15 mouse cellular contexts compared by ENCODE assay signal in the genomic region with DNA sequence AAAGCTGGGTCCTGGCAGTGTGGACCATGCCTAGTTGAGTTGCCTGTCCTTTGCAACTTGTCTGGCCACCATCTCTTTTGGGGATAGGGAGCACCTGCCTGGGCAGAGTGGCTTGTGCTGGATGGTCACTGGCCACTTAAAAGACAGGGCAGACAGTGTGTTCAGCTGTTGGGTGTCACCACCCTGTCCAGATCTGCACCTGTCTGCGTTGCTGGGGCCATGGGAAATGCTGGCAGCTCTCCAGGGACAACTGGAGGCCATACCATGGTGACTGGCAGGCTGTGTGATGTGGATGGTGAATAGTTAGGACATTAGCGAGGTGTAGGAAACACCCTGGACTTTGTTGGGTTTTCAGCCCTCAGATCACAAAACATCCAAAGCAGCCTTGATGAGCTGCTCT. TPM values are rescaled to one million over a fixed set of nuclear protein-coding genes. Genes with fewer than 3 reads are reported as not detected.
DNase-seq lines count a peak whose midpoint lies in the region; ATAC-seq and TF ChIP-seq lines count a peak whose summit lies in the region.
"Had no signal": no experiment of that assay in that cellular context is flagged by ENCODE, and none has a peak within 500 bp of the region (broad histone marks: within the 10 kb centered on the region; RNA-seq: fewer than 3 reads in every experiment).

No protein-coding gene starts in this region.

- no peak overlapping the region for H3ac ChIP-seq in C2C12 (ENCODE audit: control insufficient read depth, insufficient read length, low read depth)

- H3K9ac ChIP-seq in hindbrain, embryonic 12.5 days = no peak overlapping the region
- H3K9ac ChIP-seq in limb, embryonic 12.5 days (replicated peaks) = peak overlapping the region; percentile 27; the same call in 1 of the 2 replicates
- H3K9ac ChIP-seq: embryonic facial prominence, embryonic 15.5 days had no signal

- peak overlapping the region; percentile 20; the same call in 1 of the 2 replicates for H3K4me3 ChIP-seq in hindbrain, embryonic 10.5 days
- H3K4me3 ChIP-seq in hindbrain, embryonic 12.5 days = no peak overlapping the region
- H3K4me3 ChIP-seq in C2C12 (ENCODE audit: insufficient read depth, poor library complexity, severe bottlenecking) = no peak overlapping the region
- H3K4me3 ChIP-seq in limb, embryonic 12.5 days (replicated peaks) = no peak overlapping the region
- H3K4me3 ChIP-seq in thymus, adult 2 months (ENCODE audit: control insufficient read depth, insufficient read depth, low read length) = no peak overlapping the region
- H3K4me3 ChIP-seq: embryonic facial prominence, embryonic 15.5 days had no signal

- H3K9me3 ChIP-seq in hindbrain, embryonic 10.5 days = no peaks in the 10 kb centered on the region
- H3K9me3 ChIP-seq in hindbrain, embryonic 12.5 days (replicated peaks) = no peaks in the 10 kb centered on the region
- no peaks in the 10 kb centered on the region for H3K9me3 ChIP-seq in limb, embryonic 12.5 days
- H3K9me3 ChIP-seq: embryonic facial prominence, embryonic 15.5 days had no signal

- peaks cover 80% of the 10 kb centered on the region for H3K36me3 ChIP-seq in hindbrain, embryonic 10.5 days
- H3K36me3 ChIP-seq in hindbrain, embryonic 12.5 days = peaks cover 56% of the 10 kb centered on the region
- H3K36me3 ChIP-seq in C2C12 (ENCODE audit: control insufficient read depth, insufficient read depth) = peaks cover 60% of the 10 kb centered on the region
- H3K36me3 ChIP-seq in limb, embryonic 12.5 days = peaks cover 72% of the 10 kb centered on the region
- H3K36me3 ChIP-seq in thymus, adult 2 months (ENCODE audit: control insufficient read depth, insufficient read depth, low read length) = no peaks in the 10 kb centered on the region

- H3K27ac ChIP-seq in hindbrain, embryonic 10.5 days = no peak overlapping the region
- no peak overlapping the region for H3K27ac ChIP-seq in hindbrain, embryonic 12.5 days
- H3K27ac ChIP-seq in limb, embryonic 12.5 days = no peak overlapping the region
- H3K27ac ChIP-seq in thymus, adult 2 months (ENCODE audit: control insufficient read depth, insufficient read depth, low read length) = no peak overlapping the region
- H3K27ac ChIP-seq: embryonic facial prominence, embryonic 15.5 days had no signal

- no peak for TF ChIP-seq POLR2A in thymus, adult 2 months (IDR thresholded peaks at IDR 0.05; ENCODE audit: control insufficient read depth, extremely low read depth, insufficient read depth, low read length, poor library complexity)

- peak; percentile 49 for DNase-seq in cerebellum, adult 9-11 months
- no peak for DNase-seq in cerebellum, adult 11 months
- DNase-seq in hindbrain, embryonic 10.5 days (ENCODE audit: low spot score) = no peak
- DNase-seq in thymus, adult 2 months = no peak
- no peak for DNase-seq in layer of hippocampus, adult 8-10 months (ENCODE audit: low spot score in 2 of 2)
- DNase-seq: cerebellum, postnatal 14 days; kidney, adult 18-20 months; layer of hippocampus, adult 9-11 months; left cerebral cortex, postnatal 4 days; thymus, postnatal 25 days had no signal

- ATAC-seq in hindbrain, embryonic 12.5 days (ENCODE audit: low FRiP score) = no peak
- no peak for ATAC-seq in limb, embryonic 12.5 days (ENCODE audit: insufficient number of reproducible peaks, insufficient read depth, low FRiP score, low TSS enrichment, low read depth)
- ATAC-seq: activated CD4-positive, CD25-positive, alpha-beta regulatory T cell, adult 4 months had no signal

- TF ChIP-seq CTCF in C2C12 (IDR thresholded peaks at IDR 0.05; ENCODE audit: control insufficient read depth, insufficient read depth, insufficient read length) = no peak
- TF ChIP-seq CTCF in thymus, adult 2 months (IDR thresholded peaks at IDR 0.05; ENCODE audit: borderline replicate concordance, control insufficient read depth, extremely low read depth, insufficient read depth, low read length, poor library complexity) = no peak

- H3K79me2 ChIP-seq in C2C12 (ENCODE audit: control insufficient read depth, insufficient read depth) = peaks cover 96% of the 10 kb centered on the region

- H3K27me3 ChIP-seq in hindbrain, embryonic 10.5 days (ENCODE audit: insufficient read depth, poor library complexity, severe bottlenecking) = no peaks in the 10 kb centered on the region
- H3K27me3 ChIP-seq in hindbrain, embryonic 12.5 days = no peaks in the 10 kb centered on the region
- no peaks in the 10 kb centered on the region for H3K27me3 ChIP-seq in C2C12 (ENCODE audit: control insufficient read depth, insufficient read depth, insufficient read length)
- no peaks in the 10 kb centered on the region for H3K27me3 ChIP-seq in limb, embryonic 12.5 days
- no peaks in the 10 kb centered on the region for H3K27me3 ChIP-seq in thymus, adult 2 months (ENCODE audit: control insufficient read depth, insufficient read depth, low read length)
- H3K27me3 ChIP-seq: embryonic facial prominence, embryonic 15.5 days had no signal

- 97% methylated on average over 2 of the region's 2 CpGs for WGBS in hindbrain, embryonic 10.5 days
- WGBS in hindbrain, embryonic 12.5 days = 82% methylated on average over 2 of the region's 2 CpGs
- 89% methylated on average over 2 of the region's 2 CpGs for WGBS in limb, embryonic 12.5 days
- 81% methylated on average over 2 of the region's 2 CpGs for WGBS in thymus, adult 2 months

- no peak overlapping the region for H3K4me2 ChIP-seq in hindbrain, embryonic 12.5 days (replicated peaks)
- no peak overlapping the region for H3K4me2 ChIP-seq in limb, embryonic 12.5 days
- H3K4me2 ChIP-seq: embryonic facial prominence, embryonic 15.5 days had no signal

- H3K4me1 ChIP-seq in hindbrain, embryonic 10.5 days (replicated peaks) = peaks cover 45% of the 10 kb centered on the region
- peaks cover 33% of the 10 kb centered on the region for H3K4me1 ChIP-seq in hindbrain, embryonic 12.5 days
- peaks cover 29% of the 10 kb centered on the region for H3K4me1 ChIP-seq in limb, embryonic 12.5 days (replicated peaks)
- H3K4me1 ChIP-seq in thymus, adult 2 months (replicated peaks; ENCODE audit: control insufficient read depth, insufficient read depth, low read length) = peaks cover 25% of the 10 kb centered on the region

- peaks cover 92% of the 10 kb centered on the region for H3K79me3 ChIP-seq in C2C12 (ENCODE audit: low read depth)

TF ChIP-seq in C2C12, 6 proteins besides CTCF, POLR2A, EP300 and RAD21:
- peak; percentile 21 for TF ChIP-seq MYOD1 (IDR thresholded peaks at IDR 0.05; ENCODE audit: control insufficient read depth, insufficient read length, low read depth)
- TF ChIP-seq MYOG (IDR thresholded peaks at IDR 0.05; ENCODE audit: control insufficient read depth, extremely low read depth, insufficient read length) = no peak

RNA-seq across cellular contexts. Expression of gene Stk11, which starts 4.5 kb away (rescaled TPM):
- polyA plus RNA-seq in hindbrain, embryonic 10.5 days (2016; fragmentation: Nextera tagmentation; extraction: Ambion mirVana) = 18.5 and 21.1 TPM in 2 replicates
- polyA plus RNA-seq in hindbrain, embryonic 12.5 days (2016; fragmentation: Nextera tagmentation; extraction: Ambion mirVana) = 13.1 and 16.1 TPM in 2 replicates
- polyA plus RNA-seq in C2C12 (2012; fragmentation: generic; extraction: Trizol) = 106 TPM
- 16.1 and 18.1 TPM in 2 replicates for polyA plus RNA-seq in limb, embryonic 12.5 days (2016; fragmentation: Nextera tagmentation; extraction: Ambion mirVana)
- polyA plus RNA-seq in thymus, adult 2 months (2012; rRNA removed) = 265 and 270 TPM in 2 replicates
- 100 to 1,000 TPM in 1 of 4 experiments, 10 to 100 TPM in 3; 94.2 to 111 (median 96.5) TPM for total RNA-seq in layer of hippocampus, adult 8-10 months (2022)

RNA-seq across cellular contexts. Expression of gene Sbno2, which starts 14.8 kb away (rescaled TPM):
- 16.8 and 17.2 TPM in 2 replicates for polyA plus RNA-seq in hindbrain, embryonic 10.5 days (2016; fragmentation: Nextera tagmentation; extraction: Ambion mirVana)
- 15.1 TPM in 2 replicates for polyA plus RNA-seq in hindbrain, embryonic 12.5 days (2016; fragmentation: Nextera tagmentation; extraction: Ambion mirVana)
- 29.4 TPM for polyA plus RNA-seq in C2C12 (2012; fragmentation: generic; extraction: Trizol)
- polyA plus RNA-seq in limb, embryonic 12.5 days (2016; fragmentation: Nextera tagmentation; extraction: Ambion mirVana) = 13.9 and 14.4 TPM in 2 replicates
- 127 and 138 TPM in 2 replicates for polyA plus RNA-seq in thymus, adult 2 months (2012; rRNA removed)
- total RNA-seq in layer of hippocampus, adult 8-10 months (2022) = 10 to 100 TPM; 19.9 to 52.8 (median 29.8) TPM

RNA-seq across cellular contexts. Expression of gene Atp5d, which starts 18.3 kb away (rescaled TPM):
- 484 and 504 TPM in 2 replicates for polyA plus RNA-seq in hindbrain, embryonic 10.5 days (2016; fragmentation: Nextera tagmentation; extraction: Ambion mirVana)
- 351 and 385 TPM in 2 replicates for polyA plus RNA-seq in hindbrain, embryonic 12.5 days (2016; fragmentation: Nextera tagmentation; extraction: Ambion mirVana)
- polyA plus RNA-seq in C2C12 (2012; fragmentation: generic; extraction: Trizol) = 720 TPM
- polyA plus RNA-seq in limb, embryonic 12.5 days (2016; fragmentation: Nextera tagmentation; extraction: Ambion mirVana) = 460 and 465 TPM in 2 replicates
- polyA plus RNA-seq in thymus, adult 2 months (2012; rRNA removed) = 1,163 and 1,361 TPM in 2 replicates
- 100 to 1,000 TPM; 315 to 328 (median 323) TPM for total RNA-seq in layer of hippocampus, adult 8-10 months (2022)

RNA-seq across cellular contexts. Expression of gene Cbarp, which starts 20.5 kb away (rescaled TPM):
- 7.1 and 15.0 TPM in 2 replicates for polyA plus RNA-seq in hindbrain, embryonic 10.5 days (2016; fragmentation: Nextera tagmentation; extraction: Ambion mirVana)
- polyA plus RNA-seq in hindbrain, embryonic 12.5 days (2016; fragmentation: Nextera tagmentation; extraction: Ambion mirVana) = 18.4 and 22.3 TPM in 2 replicates
- polyA plus RNA-seq in C2C12 (2012; fragmentation: generic; extraction: Trizol) = 12.1 TPM
- polyA plus RNA-seq in limb, embryonic 12.5 days (2016; fragmentation: Nextera tagmentation; extraction: Ambion mirVana) = 4.9 and 5.6 TPM in 2 replicates
- polyA plus RNA-seq in thymus, adult 2 months (2012; rRNA removed) = 34.0 and 37.7 TPM in 2 replicates
- total RNA-seq in layer of hippocampus, adult 8-10 months (2022) = 100 to 1,000 TPM; 295 to 345 (median 308) TPM

RNA-seq across cellular contexts. Expression of gene Midn, which starts 27.9 kb away (rescaled TPM):
- polyA plus RNA-seq in hindbrain, embryonic 10.5 days (2016; fragmentation: Nextera tagmentation; extraction: Ambion mirVana) = 22.3 and 24.6 TPM in 2 replicates
- 42.1 and 54.5 TPM in 2 replicates for polyA plus RNA-seq in hindbrain, embryonic 12.5 days (2016; fragmentation: Nextera tagmentation; extraction: Ambion mirVana)
- polyA plus RNA-seq in C2C12 (2012; fragmentation: generic; extraction: Trizol) = 77.5 TPM
- 30.6 and 38.0 TPM in 2 replicates for polyA plus RNA-seq in limb, embryonic 12.5 days (2016; fragmentation: Nextera tagmentation; extraction: Ambion mirVana)
- 342 and 374 TPM in 2 replicates for polyA plus RNA-seq in thymus, adult 2 months (2012; rRNA removed)
- 10 to 100 TPM; 47.2 to 63.6 (median 58.0) TPM for total RNA-seq in layer of hippocampus, adult 8-10 months (2022)
